Mouse (Mus musculus): Measurements from ENCODE around the gene Lrpprc. TPM values are rescaled to one million over a fixed set of nuclear protein-coding genes. Genes with fewer than 3 reads are reported as not detected.

The Lrpprc gene
- total and polyA plus RNA-seq, 3 experiments, result 16.7 to 121 (median 111) TPM

DNA sequence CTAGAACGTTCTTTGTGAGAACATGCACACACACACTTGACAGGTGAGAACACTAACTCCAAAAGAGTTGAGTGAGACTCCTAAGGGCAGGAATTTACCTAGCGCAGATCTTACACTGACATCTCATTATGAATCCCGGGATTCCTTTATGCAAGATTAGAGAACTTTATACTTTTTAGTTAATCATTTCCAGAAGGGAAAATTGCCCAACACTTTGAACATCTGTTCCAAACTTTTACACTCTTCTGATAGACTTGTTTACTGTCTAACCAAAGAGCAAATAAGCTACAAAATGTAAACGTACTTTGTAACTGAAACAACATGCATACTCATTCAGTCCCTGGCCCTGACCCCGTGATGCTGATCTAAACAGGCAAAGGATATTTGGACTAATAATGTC, 101.3 kb downstream of the Lrpprc start:
- H3K27me3 ChIP-seq (ENCODE audit: insufficient read depth, low read length), result peaks cover 25% of the 10 kb centered on the region
- ATAC-seq (ENCODE audit: extremely low read depth, insufficient number of reproducible peaks, low FRiP score, poor library complexity, severe bottlenecking), result no peak
- no peaks in the 10 kb centered on the region for H3K9me3 ChIP-seq (replicated peaks)
- H3K4me1 ChIP-seq (ENCODE audit: insufficient read depth, low read depth, low read length), result no peaks in the 10 kb centered on the region
- TF ChIP-seq POLR2AphosphoS5 (IDR thresholded peaks at IDR 0.05; ENCODE audit: insufficient replicate concordance, low read depth, low read length) (no peak), CTCF (IDR thresholded peaks at IDR 0.05; ENCODE audit: low read depth, low read length) (no peak)
- no peaks in the 10 kb centered on the region for H3K36me3 ChIP-seq (replicated peaks)
- no peak for DNase-seq (ENCODE audit: low spot score)
- H3K4me3 ChIP-seq (ENCODE audit: low read depth, low read length), result no peak overlapping the region

- DNase-seq (ENCODE audit: low spot score), result no peak
- TF ChIP-seq CTCF (IDR thresholded peaks at IDR 0.05; ENCODE audit: low read depth, low read length), result no peak
- no peak for TF ChIP-seq POLR2AphosphoS5 (IDR thresholded peaks at IDR 0.05; ENCODE audit: insufficient replicate concordance, low read depth, low read length)
- TF ChIP-seq TAL1 (conservative IDR thresholded peaks at IDR 0.05; ENCODE audit: low read depth, low read length), result no peak
- TF ChIP-seq GATA1 (IDR thresholded peaks at IDR 0.05; ENCODE audit: borderline replicate concordance, low read length), result no peak
- no peak for TF ChIP-seq GATA2 (IDR thresholded peaks at IDR 0.05; ENCODE audit: borderline replicate concordance, low read depth, low read length)
These were observed 101.8 kb downstream of the Lrpprc start for GRCm38 (mm10) chr17:84688834-84689233.

GRCm38 (mm10) chr17:84687994-84688393, 102.6 kb downstream of the Lrpprc start:
- no peaks in the 10 kb centered on the region for H3K9me3 ChIP-seq (replicated peaks)
- peaks cover 29% of the 10 kb centered on the region for H3K27me3 ChIP-seq (ENCODE audit: insufficient read depth, low read length)

More at GRCm38 (mm10) chr17:84688834-84689233, 101.8 kb downstream of the Lrpprc start:
- ATAC-seq (ENCODE audit: extremely low read depth, insufficient number of reproducible peaks, low FRiP score, poor library complexity, severe bottlenecking), result no peak
- Histone ChIP-seq H3K36me3 (replicated peaks) (no peaks in the 10 kb centered on the region), H3K4me3 (ENCODE audit: low read depth, low read length) (no peak overlapping the region), H3K9me3 (replicated peaks) (no peaks in the 10 kb centered on the region), H3K4me1 (ENCODE audit: insufficient read depth, low read depth, low read length) (no peaks in the 10 kb centered on the region), H3K27me3 (ENCODE audit: insufficient read depth, low read length) (peaks cover 24% of the 10 kb centered on the region)

GRCm38 (mm10) chr17:84685286-84685685, 105.3 kb downstream of the Lrpprc start:
- DNase-seq (ENCODE audit: low spot score) (no peak), ATAC-seq (ENCODE audit: extremely low read depth, insufficient number of reproducible peaks, low FRiP score, poor library complexity, severe bottlenecking) (no peak)
- Histone ChIP-seq H3K4me1 (ENCODE audit: insufficient read depth, low read depth, low read length) (no peaks in the 10 kb centered on the region), H3K36me3 (replicated peaks) (no peaks in the 10 kb centered on the region), H3K9me3 (replicated peaks) (no peaks in the 10 kb centered on the region), H3K4me3 (ENCODE audit: low read depth, low read length) (no peak overlapping the region), H3K27me3 (ENCODE audit: insufficient read depth, low read length) (peaks cover 38% of the 10 kb centered on the region)
- TF ChIP-seq CTCF (IDR thresholded peaks at IDR 0.05; ENCODE audit: low read depth, low read length), result no peak
- no peak for TF ChIP-seq GATA2 (IDR thresholded peaks at IDR 0.05; ENCODE audit: borderline replicate concordance, low read depth, low read length)
- TF ChIP-seq POLR2AphosphoS5 (IDR thresholded peaks at IDR 0.05; ENCODE audit: insufficient replicate concordance, low read depth, low read length), result no peak
- no peak for TF ChIP-seq TAL1 (conservative IDR thresholded peaks at IDR 0.05; ENCODE audit: low read depth, low read length)
- no peak for TF ChIP-seq GATA1 (IDR thresholded peaks at IDR 0.05; ENCODE audit: borderline replicate concordance, low read length)

More at GRCm38 (mm10) chr17:84687994-84688393, 102.6 kb downstream of the Lrpprc start:
- DNase-seq (ENCODE audit: low spot score), result no peak
- Histone ChIP-seq H3K4me3 (ENCODE audit: low read depth, low read length) (no peak overlapping the region), H3K4me1 (ENCODE audit: insufficient read depth, low read depth, low read length) (no peaks in the 10 kb centered on the region), H3K36me3 (replicated peaks) (no peaks in the 10 kb centered on the region)
- no peak for ATAC-seq (ENCODE audit: extremely low read depth, insufficient number of reproducible peaks, low FRiP score, poor library complexity, severe bottlenecking)
- TF ChIP-seq POLR2AphosphoS5 (IDR thresholded peaks at IDR 0.05; ENCODE audit: insufficient replicate concordance, low read depth, low read length), result no peak
- no peak for TF ChIP-seq TAL1 (conservative IDR thresholded peaks at IDR 0.05; ENCODE audit: low read depth, low read length)

DNA sequence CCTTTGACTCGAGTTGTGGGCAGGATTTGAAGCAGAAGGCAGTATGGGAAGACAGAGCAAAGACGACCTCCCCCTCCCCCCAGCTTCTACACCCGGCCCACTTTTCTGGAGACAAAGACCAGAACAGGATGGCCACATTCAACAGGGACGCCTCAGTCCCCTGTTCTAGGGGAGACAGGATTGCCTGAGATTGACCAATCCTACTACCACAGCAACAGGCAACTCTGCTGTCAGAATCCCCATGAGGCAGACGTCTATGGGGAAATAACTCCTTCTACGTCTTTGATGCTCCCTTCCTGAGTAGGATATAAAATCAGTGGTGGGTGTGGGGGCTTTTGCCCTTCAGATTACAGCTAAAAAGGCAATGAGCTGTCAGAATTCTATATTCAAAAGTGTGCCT, 106.3 kb downstream of the Lrpprc start:
- no peak overlapping the region for H3K4me3 ChIP-seq (ENCODE audit: low read depth, low read length)
- H3K36me3 ChIP-seq (replicated peaks), result no peaks in the 10 kb centered on the region
- ATAC-seq (ENCODE audit: extremely low read depth, insufficient number of reproducible peaks, low FRiP score, poor library complexity, severe bottlenecking) (no peak), DNase-seq (ENCODE audit: low spot score) (no peak)
- no peaks in the 10 kb centered on the region for H3K9me3 ChIP-seq (replicated peaks)
- no peaks in the 10 kb centered on the region for H3K4me1 ChIP-seq (ENCODE audit: insufficient read depth, low read depth, low read length)
- H3K27me3 ChIP-seq (ENCODE audit: insufficient read depth, low read length), result peaks cover 34% of the 10 kb centered on the region
- no peak for TF ChIP-seq TAL1 (conservative IDR thresholded peaks at IDR 0.05; ENCODE audit: low read depth, low read length)
- no peak for TF ChIP-seq CTCF (IDR thresholded peaks at IDR 0.05; ENCODE audit: low read depth, low read length)
- TF ChIP-seq GATA1 (IDR thresholded peaks at IDR 0.05; ENCODE audit: borderline replicate concordance, low read length), result no peak
- TF ChIP-seq GATA2 (IDR thresholded peaks at IDR 0.05; ENCODE audit: borderline replicate concordance, low read depth, low read length), result no peak
- no peak for TF ChIP-seq POLR2AphosphoS5 (IDR thresholded peaks at IDR 0.05; ENCODE audit: insufficient replicate concordance, low read depth, low read length)

DNA sequence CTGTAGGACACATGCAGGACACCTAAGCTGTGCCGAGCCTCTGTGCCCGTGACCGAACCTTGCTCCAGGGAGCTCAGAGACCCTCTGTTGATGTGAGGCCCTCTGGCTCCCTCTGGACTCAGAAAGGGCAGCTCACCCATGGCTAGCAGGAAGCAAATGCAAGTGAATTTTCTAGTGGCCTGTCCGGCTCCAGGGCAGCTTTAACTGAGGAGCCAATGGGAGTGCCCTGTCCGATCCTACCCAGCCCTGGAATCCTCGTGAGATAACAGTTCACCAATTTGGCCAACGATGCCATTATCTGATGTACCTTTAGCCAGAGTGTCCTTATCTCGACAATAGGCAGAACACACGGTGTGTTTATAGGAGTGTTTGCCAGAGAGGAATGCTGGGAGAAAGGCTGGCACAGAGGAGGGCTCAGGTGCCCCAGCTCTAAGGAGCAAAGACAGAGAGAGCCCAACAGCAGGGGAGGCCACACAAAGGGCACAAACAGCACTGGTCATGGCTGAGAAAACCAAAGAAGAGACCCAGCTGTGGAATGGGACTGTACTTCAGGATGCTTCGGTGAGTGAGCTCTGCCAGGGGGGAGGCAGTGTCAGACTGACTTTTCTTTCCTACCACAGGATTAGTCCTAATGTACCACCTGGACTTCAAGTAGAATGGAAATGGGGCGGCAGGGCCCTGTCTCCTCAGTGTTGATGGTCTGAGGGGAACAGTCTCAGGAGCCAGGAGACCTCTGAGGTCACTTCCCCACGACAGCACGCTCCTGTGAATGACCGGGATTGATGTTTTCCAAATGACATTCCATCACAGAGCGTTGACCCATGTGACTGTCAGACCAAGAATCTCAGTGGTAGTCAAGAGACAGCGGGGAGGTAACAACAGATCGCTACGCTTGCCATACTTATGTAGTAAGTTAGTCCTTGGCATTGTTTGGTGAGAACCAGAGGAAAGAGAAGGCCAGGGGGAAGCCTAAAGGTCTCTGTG, 107.6 kb downstream of the Lrpprc start, which contains the start of gene Abcg5:
Gene Abcg5 (minus strand): TSS at position 278 of the 984 bp plus-strand sequence.
- TF ChIP-seq GATA1 (IDR thresholded peaks at IDR 0.05; ENCODE audit: borderline replicate concordance, low read length), result no peak
- TF ChIP-seq TAL1 (conservative IDR thresholded peaks at IDR 0.05; ENCODE audit: low read depth, low read length), result no peak
- TF ChIP-seq GATA2 (IDR thresholded peaks at IDR 0.05; ENCODE audit: borderline replicate concordance, low read depth, low read length), result no peak
- no peak for TF ChIP-seq CTCF (IDR thresholded peaks at IDR 0.05; ENCODE audit: low read depth, low read length)
- no peak for TF ChIP-seq POLR2AphosphoS5 (IDR thresholded peaks at IDR 0.05; ENCODE audit: insufficient replicate concordance, low read depth, low read length)
- DNase-seq (ENCODE audit: low spot score) (no peak), ATAC-seq (ENCODE audit: extremely low read depth, insufficient number of reproducible peaks, low FRiP score, poor library complexity, severe bottlenecking) (no peak)
- Histone ChIP-seq H3K4me3 (ENCODE audit: low read depth, low read length) (no peak within 1 kb of the TSS), H3K27me3 (ENCODE audit: insufficient read depth, low read length) (peaks cover 30% of the 10 kb centered on the region), H3K36me3 (replicated peaks) (no peaks in the 10 kb centered on the region), H3K4me1 (ENCODE audit: insufficient read depth, low read depth, low read length) (no peaks in the 10 kb centered on the region), H3K9me3 (replicated peaks) (no peaks in the 10 kb centered on the region)
